Mouse (Mus musculus) E14TG2a.4 (cell line): ENCODE results near the gene Slc30a3.

Source experiments
- CTCF ChIP-seq: conservative IDR thresholded peaks from 2 replicates; pipeline ENCODE4 v1.5.1; 2014; ENCODE audit warnings: low read length
- NANOG ChIP-seq: IDR thresholded peaks from 2 replicates; pipeline ENCODE4 v1.6.1; 2014; ENCODE audit warnings: borderline replicate concordance, low read length, mixed read lengths
- POU5F1 ChIP-seq: IDR thresholded peaks from 2 replicates; pipeline ENCODE4 v1.6.1; 2014; ENCODE audit warnings: low read length, borderline replicate concordance

- TF ChIP-seq CTCF, result no peak
- TF ChIP-seq POU5F1, result no peak
- TF ChIP-seq NANOG, result no peak
These were observed 45.6 kb upstream of the Slc30a3 start for GRCm38 (mm10) chr5:31153516-31154151.
